Mouse (Mus musculus) CD4-positive, CD25-positive, alpha-beta regulatory T cell, adult 2 months (primary cell): ENCODE data around the gene 4921536K21Rik.
"Not testable (repeated sequence)": the region's sequence is repeated elsewhere in the genome, so short reads cannot be mapped to it uniquely, and the experiment has no call there.

Source experiments
- DNase-seq: peaks from one replicate; pipeline ENCODE4 v3.0.0-alpha.2; 2012; ENCODE audit warnings: low read depth, low spot score

4921536K21Rik gene

GRCm38 (mm10) chr11:3911440-3911839 lies 16.5 kb upstream of the 4921536K21Rik start:
- DNase-seq = not testable (repeated sequence)

GRCm38 (mm10) chr11:3910513-3911310 lies 15.8 kb upstream of the 4921536K21Rik start:
- DNase-seq = no peak

GRCm38 (mm10) chr11:3909236-3909635 lies 14.3 kb upstream of the 4921536K21Rik start:
- DNase-seq = no peak

DNA sequence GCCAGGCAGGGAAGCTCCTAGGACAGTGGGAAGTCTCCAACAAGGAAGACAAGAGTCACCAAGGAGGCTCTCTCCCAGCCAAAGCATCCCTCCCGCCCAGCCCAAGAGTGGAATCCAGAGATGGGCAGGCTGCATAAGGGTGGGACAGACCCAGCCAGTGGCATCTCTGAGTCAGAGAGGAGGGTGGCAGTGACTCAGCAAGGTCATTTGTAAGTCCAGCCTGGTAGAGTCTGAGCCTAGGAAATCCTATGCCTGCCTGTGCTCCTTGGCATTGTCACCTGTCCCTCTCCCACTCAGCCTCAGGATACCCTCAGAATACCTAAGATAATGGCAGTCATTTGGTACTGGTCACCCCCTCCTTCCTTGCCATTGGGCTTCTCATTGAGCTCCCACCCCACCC lies 10.5 kb upstream of the 4921536K21Rik start:
- no peak for DNase-seq

- no peak for DNase-seq
These were observed 9.8 kb upstream of the 4921536K21Rik start for GRCm38 (mm10) chr11:3904673-3905072.

- DNase-seq = no peak
These were observed 8.1 kb upstream of the 4921536K21Rik start for GRCm38 (mm10) chr11:3903046-3903445.

DNA sequence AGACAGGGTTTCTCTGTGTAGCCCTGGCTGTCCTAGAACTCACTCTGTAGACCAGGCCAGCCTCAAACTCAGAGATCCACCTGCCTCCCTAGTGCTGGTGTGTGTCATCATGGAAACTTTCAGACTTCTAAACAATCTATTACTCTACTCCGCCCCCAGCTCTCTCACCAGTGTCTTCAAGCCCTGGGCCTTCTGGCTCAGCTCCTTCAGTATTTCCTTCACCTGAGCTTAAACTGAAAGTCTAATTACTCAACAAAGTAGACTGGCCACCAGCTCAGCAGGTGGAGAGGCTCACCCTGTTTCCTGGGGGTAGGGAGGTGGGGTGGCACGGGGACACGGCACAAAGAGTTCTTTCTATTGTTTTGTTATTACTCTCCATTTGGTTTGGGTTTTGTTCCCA lies 7.6 kb upstream of the 4921536K21Rik start:
- peak; percentile 25 for DNase-seq

- no peak for DNase-seq
These were observed 5.4 kb upstream of the 4921536K21Rik start for GRCm38 (mm10) chr11:3900296-3900695.

GRCm38 (mm10) chr11:3895933-3896332 lies 1.0 kb upstream of the 4921536K21Rik start:
- DNase-seq = no peak

DNA sequence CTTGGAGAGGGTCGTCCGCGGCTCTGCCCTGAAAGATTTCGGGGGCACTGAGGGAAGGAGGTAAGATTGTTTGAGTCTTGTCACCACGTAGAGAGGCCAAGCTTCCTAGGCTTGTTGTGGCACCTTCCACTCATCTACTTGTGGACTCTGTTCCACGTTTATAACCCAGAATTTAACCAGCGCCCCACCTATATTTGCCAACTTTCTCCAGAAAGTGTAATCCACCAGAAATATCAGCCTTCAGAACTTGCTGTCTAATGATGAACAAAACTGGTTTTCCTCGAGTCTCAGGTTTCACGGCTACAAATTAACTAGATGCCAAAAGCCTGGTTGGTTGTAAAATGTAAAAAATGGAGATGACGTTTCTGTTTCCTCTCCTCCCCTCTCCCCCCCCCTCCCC lies 560 bp upstream of the 4921536K21Rik start:
- DNase-seq = peak; percentile 36

DNA sequence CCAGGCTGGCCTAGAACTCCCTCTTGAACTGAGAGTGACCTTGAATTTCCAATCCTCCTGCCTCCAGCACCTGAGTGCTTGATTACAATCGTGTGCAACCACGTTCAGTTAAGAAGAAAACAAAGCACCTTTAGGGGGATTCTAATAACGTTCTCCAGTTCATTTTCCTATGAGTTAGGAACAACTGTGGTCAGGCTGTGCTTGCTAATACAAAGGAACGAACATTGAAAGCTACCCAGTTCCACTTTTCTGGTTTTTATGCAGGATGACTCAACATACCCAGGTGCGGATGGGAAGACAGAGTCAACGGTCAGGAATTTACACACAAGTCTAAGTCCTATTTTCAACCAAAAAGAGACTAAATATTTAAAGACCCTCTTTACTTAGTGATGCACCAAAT lies 928 bp downstream of the 4921536K21Rik start:
- no peak for DNase-seq

DNA sequence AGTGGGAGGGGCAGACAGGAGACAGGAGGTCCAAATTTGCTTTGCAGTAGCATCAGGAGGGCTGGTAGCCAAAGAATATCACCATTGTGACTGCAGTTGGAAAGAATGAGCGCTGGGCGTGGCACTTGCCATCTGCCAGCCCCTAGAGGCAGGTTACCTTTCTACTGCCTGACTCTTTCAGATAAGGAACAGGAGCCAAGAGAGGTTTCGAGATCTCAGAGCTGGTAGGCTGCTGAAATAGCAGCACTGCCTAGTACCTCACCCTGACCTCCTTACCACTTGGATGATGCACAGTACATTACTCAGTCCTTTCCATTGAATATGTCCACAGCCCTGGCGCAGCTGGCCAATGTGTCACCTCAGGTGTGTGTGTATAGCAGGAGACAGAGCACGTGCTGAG lies 7.6 kb downstream of the 4921536K21Rik start:
- DNase-seq = no peak

- DNase-seq = no peak
These were observed 11.2 kb downstream of the 4921536K21Rik start for GRCm38 (mm10) chr11:3883711-3884110.

DNA sequence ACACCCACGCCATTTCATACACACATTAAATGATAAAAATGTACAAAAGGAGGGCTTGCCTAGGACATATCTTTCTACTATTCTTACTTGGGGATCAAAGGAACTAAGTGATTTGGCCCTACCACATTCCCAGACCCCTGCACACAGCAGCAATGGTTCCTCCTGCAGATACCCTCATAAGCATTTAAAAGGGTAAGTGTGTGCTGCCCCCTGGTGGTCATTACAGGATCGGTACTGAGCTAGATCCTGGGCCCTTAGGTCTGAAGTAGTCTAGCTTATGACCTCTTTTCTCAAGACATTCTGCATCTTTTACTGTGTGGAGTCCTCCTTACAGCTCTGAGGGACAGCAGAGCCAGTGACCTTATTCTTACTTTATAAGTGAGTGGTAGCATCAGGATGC lies 15.1 kb downstream of the 4921536K21Rik start:
- peak; percentile 84 for DNase-seq

GRCm38 (mm10) chr11:3878660-3879059 lies 16.2 kb downstream of the 4921536K21Rik start:
- no peak for DNase-seq

DNA sequence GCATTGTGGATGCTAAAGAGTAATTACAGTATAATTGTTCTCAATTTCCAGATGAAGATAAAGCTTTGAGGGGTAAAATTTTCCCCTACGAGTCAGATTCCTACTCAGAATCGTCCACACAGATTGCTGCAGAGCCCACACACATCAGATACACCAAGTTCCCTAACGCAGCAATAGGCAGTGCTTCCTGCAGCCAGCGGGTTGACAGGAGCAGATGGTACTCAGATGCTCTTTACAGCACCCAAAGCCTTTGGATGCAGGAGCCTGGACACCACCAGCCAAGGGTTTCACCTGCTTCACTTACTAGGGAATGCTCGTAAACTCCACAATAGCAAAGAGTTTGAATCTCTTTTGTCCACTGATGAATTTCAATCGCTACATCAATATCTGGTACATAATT lies 18.5 kb downstream of the 4921536K21Rik start:
- DNase-seq = no peak

DNA sequence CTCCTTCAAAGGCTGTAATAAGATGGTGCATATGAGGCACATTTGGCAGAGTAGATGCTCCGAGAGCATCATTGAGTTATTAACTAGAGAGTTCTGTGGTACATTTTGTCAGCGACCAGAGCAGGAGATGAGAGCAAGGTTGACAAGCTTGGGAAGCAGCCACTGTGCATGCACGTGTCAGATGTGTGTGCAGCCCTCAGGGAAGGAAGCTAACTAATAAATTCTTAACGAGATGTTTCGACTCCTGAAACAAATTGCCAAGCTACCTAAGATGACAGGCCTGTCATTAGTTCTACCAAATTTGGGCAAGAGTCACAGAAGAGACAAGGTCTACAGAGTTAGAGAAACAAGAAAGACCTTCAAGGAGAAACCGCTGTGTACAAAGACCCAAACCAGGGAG lies 30.6 kb downstream of the 4921536K21Rik start:
- no peak for DNase-seq

GRCm38 (mm10) chr11:3863454-3864112 lies 31.3 kb downstream of the 4921536K21Rik start, which contains the start of gene Osbp2:
Gene Osbp2, minus strand, starts transcription at chr11:3863903.
- DNase-seq = peak; percentile 72

DNA sequence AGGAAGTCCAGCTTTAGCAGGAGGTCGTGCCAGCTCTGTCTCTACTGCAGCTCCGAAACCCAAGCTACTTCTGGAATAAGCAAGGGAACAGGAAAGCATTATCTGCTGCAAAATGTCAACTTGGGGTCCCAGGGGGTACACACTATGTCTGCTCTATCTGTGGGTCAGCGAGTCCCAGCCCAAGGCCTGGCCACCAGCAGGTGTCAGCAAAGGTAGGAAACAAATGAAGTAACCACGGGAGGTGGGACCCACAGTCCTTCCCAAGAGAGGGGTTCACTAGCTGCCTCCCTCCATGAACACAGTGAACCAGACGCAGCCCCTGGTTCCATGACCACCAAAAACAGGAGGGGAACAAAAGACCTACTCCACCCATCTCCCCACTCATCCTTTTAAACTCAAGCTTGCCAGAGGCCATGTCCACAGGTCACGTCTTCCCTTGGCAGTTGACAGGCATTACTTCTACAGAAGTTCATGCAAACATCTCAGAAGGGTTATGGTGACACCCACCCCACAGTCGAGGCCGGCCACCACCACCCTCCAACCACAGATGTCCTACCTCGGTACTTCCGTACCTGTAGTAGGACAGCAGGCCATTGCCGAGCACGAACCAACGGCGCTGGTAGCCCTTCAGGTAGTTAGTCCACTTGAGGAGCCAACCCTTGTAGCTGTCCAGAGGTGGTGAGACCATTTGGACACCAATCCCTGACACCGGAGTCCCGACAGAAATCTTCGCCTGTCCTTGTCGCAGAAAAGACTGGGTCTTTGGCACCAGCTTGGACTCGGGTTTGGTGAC lies 32.0 kb downstream of the 4921536K21Rik start:
- DNase-seq = peak; percentile 1

GRCm38 (mm10) chr11:3860361-3860760 lies 34.5 kb downstream of the 4921536K21Rik start:
- DNase-seq = no peak

DNA sequence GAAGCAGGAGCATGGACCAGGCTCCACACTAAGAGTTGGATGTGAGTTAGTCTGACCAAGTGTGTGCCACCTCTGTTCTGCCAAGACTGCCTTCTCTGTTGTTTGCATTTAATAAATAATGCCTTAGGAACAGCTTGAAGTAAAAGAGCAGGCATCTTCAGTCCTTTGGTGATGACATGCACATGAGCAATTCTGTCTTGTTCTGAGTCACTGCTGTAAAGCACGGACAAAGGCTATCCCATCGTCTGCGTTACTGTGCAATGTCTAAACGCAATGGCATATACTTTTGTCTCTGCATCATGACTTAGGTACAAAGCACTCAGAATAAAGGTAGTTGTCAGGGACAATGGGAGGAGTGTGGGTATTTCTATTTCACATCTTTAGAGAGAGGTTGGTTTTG lies 35.1 kb downstream of the 4921536K21Rik start:
- no peak for DNase-seq

- no peak for DNase-seq
These were observed 37.0 kb downstream of the 4921536K21Rik start for GRCm38 (mm10) chr11:3857902-3858301.
